Mouse (Mus musculus) adrenal gland, postnatal 36 days (tissue): ENCODE results near the gene Col6a5. TPM values are rescaled to one million over a fixed set of nuclear protein-coding genes. Genes with fewer than 3 reads are reported as not detected.

Source experiments
- DNase-seq, 2 experiments: peaks; one replicate each; pipeline ENCODE4 v3.0.0; 2021; ENCODE audit warnings: mixed read lengths in 1 of 2
- long read RNA-seq, 2 experiments: library from polyadenylated mRNA; stranded (forward); transcript quantifications; one replicate each; pipeline ENCODE4 v2.0.0; 2021; ENCODE audit warnings: borderline sequencing depth in 2 of 2
- total RNA-seq, 2 experiments: library from RNA; stranded (reverse); gene quantifications; 2 replicates each; pipeline ENCODE4 v1.2.3; 2021

Gene Col6a5
- total RNA-seq, result 1 to 10 TPM; 3.3 to 6.9 TPM
- long read RNA-seq, experiment 1, partial matches to known transcripts, result 0 of 1 reads
- long read RNA-seq, experiment 1, other reads (novel, unspliced or antisense), result 1 of 1 reads
- long read RNA-seq, experiment 2, result 0 reads

- peak; percentile 67 to 74 for DNase-seq
These were observed at the start of gene Col6a5 for GRCm38 (mm10) chr9:105960533-105960932. Gene Col6a5 (minus strand): TSS chr9:105960643.

- DNase-seq, result no peak
These were observed 37.5 kb upstream of the Col6a5 start for GRCm38 (mm10) chr9:105997955-105998354.

- DNase-seq, result no peak
These were observed 32.0 kb upstream of the Col6a5 start for GRCm38 (mm10) chr9:105992425-105992824.

GRCm38 (mm10) chr9:105990099-105990498 lies 29.7 kb upstream of the Col6a5 start:
- DNase-seq, result no peak

- no peak for DNase-seq
These were observed 29.0 kb upstream of the Col6a5 start for GRCm38 (mm10) chr9:105989468-105989867.

- DNase-seq, result no peak
These were observed 27.7 kb upstream of the Col6a5 start for GRCm38 (mm10) chr9:105988096-105988495.

GRCm38 (mm10) chr9:105984931-105985519 lies 24.6 kb upstream of the Col6a5 start:
- DNase-seq, result no peak

GRCm38 (mm10) chr9:105978479-105978878 lies 18.0 kb upstream of the Col6a5 start:
- DNase-seq, result no peak

- DNase-seq, result no peak
These were observed 16.4 kb upstream of the Col6a5 start for GRCm38 (mm10) chr9:105976871-105977270.

GRCm38 (mm10) chr9:105976314-105976713 lies 15.9 kb upstream of the Col6a5 start:
- DNase-seq, result no peak

- DNase-seq, result no peak
These were observed 13.3 kb upstream of the Col6a5 start for GRCm38 (mm10) chr9:105973736-105974135.

GRCm38 (mm10) chr9:105972031-105972430 lies 11.6 kb upstream of the Col6a5 start:
- DNase-seq, result no peak

- no peak for DNase-seq
These were observed 11.0 kb upstream of the Col6a5 start for GRCm38 (mm10) chr9:105971351-105971894.

- DNase-seq, result peak in 1 of 2 experiments; percentile 12
These were observed 10.5 kb upstream of the Col6a5 start for GRCm38 (mm10) chr9:105970901-105971300.

- DNase-seq, result no peak
These were observed 7.5 kb upstream of the Col6a5 start for GRCm38 (mm10) chr9:105967976-105968375.

GRCm38 (mm10) chr9:105959116-105959515 lies 1.3 kb downstream of the Col6a5 start:
- no peak for DNase-seq

- DNase-seq, result no peak
These were observed 10.7 kb downstream of the Col6a5 start for GRCm38 (mm10) chr9:105949755-105950154.

GRCm38 (mm10) chr9:105947577-105947976 lies 12.9 kb downstream of the Col6a5 start:
- no peak for DNase-seq

GRCm38 (mm10) chr9:105933816-105934215 lies 26.6 kb downstream of the Col6a5 start:
- no peak for DNase-seq

GRCm38 (mm10) chr9:105929287-105929686 lies 31.2 kb downstream of the Col6a5 start:
- DNase-seq, result no peak

- no peak for DNase-seq
These were observed 31.9 kb downstream of the Col6a5 start for GRCm38 (mm10) chr9:105928406-105929071.

GRCm38 (mm10) chr9:105923659-105924058 lies 36.8 kb downstream of the Col6a5 start:
- no peak for DNase-seq

- no peak for DNase-seq
These were observed 45.3 kb downstream of the Col6a5 start for GRCm38 (mm10) chr9:105915186-105915585.
